Mouse (Mus musculus) thymus, adult 2 months (tissue): Measurements from ENCODE around the gene Syt15.

Experiments used
- CTCF ChIP-seq: fragments of 200-500 bp; IDR thresholded peaks from 2 replicates; pipeline ENCODE4 v1.5.1; 2012; ENCODE audit warnings: mild to moderate bottlenecking, control low read depth, low read length, moderate library complexity, borderline replicate concordance; ENCODE audit not compliant: control insufficient read depth, poor library complexity, insufficient read depth; ENCODE audit errors: extremely low read depth
- POLR2A ChIP-seq: fragments of 200-500 bp; IDR thresholded peaks from 2 replicates; pipeline ENCODE4 v1.6.1; 2012; ENCODE audit warnings: mild to moderate bottlenecking, low read length, control low read depth, moderate library complexity; ENCODE audit not compliant: control insufficient read depth, poor library complexity, insufficient read depth; ENCODE audit errors: extremely low read depth

- no peak for TF ChIP-seq POLR2A
- no peak for TF ChIP-seq CTCF
Measured at GRCm38 (mm10) chr14:34225986-34226385, 6.6 kb downstream of the Syt15 start.
